Mouse (Mus musculus) olfactory bulb, adult 2 months (tissue): ENCODE results near the gene Med16.

ENCODE experiments used
- CTCF ChIP-seq: fragments of 200-500 bp; IDR thresholded peaks from 2 replicates; pipeline ENCODE4 v1.5.1; 2012; ENCODE audit warnings: low read depth, mild to moderate bottlenecking, low read length, moderate library complexity; ENCODE audit not compliant: insufficient read depth
- POLR2A ChIP-seq: fragments of 200-500 bp; IDR thresholded peaks from 2 replicates; pipeline ENCODE4 v1.6.1; 2012; ENCODE audit warnings: mild to moderate bottlenecking, low read depth, low read length, moderate library complexity; ENCODE audit not compliant: insufficient read depth

GRCm38 (mm10) chr10:79871845-79872244 lies 36.9 kb downstream of the Med16 start:
- TF ChIP-seq CTCF (no peak), POLR2A (no peak)
